Mouse (Mus musculus): ENCODE data around the gene Neurog2.

Neurog2 gene

GRCm38 (mm10) chr3:127646156-127646825, 13.4 kb downstream of the Neurog2 start:
- no peak for DNase-seq (ENCODE audit: low spot score)

GRCm38 (mm10) chr3:127651742-127652653, 19.1 kb downstream of the Neurog2 start:
- DNase-seq (ENCODE audit: low spot score), result no peak

DNA sequence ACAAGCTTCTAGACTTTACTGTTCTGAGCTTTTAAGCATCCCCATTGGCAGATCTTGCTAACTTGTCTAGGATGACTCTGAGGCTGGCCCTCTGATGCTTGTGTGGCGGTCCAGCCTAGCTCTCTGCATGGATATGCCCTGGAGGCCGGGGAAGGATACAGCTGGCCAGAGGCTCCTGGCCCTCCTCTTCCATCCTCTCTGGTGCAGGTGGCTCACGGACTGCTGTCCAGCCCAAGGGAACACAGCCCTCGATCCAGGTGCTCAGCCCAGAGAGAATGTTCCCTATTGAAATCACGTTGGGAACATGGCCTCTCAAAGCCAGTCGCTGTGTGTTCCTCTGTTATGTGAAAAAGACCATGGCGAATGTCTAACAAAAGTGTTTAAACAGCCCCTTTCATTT, 27.8 kb downstream of the Neurog2 start:
- no peak for DNase-seq (ENCODE audit: low spot score)

DNA sequence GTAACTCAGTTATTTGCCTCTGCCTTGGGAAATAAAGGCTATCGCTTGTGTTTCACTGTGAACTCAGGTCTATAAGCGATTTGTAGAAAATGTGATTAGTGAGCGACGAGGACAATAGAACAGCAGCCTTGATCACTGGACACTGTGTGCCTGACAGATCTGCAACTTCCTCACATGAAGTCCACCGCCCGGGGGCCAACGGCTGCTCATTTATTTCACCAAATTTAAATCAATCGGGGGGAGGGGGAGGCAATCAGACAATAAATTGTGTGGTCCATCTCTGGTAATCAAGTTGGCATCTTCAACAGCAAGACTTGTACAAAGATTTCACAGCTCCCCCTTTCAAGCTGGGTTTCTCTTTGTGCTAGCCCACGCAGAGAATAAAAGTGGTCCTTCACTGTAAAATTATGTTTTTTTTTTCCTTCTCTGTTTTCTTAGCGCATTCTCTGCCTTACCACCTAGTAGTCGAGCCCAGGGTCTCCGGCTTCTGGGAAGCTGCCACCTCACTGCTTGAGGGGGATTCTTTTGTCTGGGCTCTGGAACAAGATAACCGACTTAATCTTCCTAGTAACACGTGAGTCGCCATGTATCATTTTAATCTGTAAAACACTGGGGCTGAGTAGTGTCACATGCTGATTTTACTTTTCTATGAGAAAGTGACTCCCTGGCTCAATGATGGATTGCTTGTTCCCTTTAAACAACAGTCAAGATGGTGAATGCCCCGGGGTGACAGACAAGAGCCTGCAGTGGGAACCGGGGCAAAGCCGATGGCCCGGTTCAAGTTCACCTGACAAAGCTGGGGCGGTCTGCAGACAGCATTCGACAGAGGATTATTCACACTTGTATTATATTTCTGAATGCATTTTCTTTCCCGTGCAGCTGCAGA, 29.0 kb downstream of the Neurog2 start:
- no peak for DNase-seq (ENCODE audit: low spot score)

GRCm38 (mm10) chr3:127679703-127680102, 46.8 kb downstream of the Neurog2 start:
- no peak for DNase-seq (ENCODE audit: low spot score)
